In the genomic region with DNA sequence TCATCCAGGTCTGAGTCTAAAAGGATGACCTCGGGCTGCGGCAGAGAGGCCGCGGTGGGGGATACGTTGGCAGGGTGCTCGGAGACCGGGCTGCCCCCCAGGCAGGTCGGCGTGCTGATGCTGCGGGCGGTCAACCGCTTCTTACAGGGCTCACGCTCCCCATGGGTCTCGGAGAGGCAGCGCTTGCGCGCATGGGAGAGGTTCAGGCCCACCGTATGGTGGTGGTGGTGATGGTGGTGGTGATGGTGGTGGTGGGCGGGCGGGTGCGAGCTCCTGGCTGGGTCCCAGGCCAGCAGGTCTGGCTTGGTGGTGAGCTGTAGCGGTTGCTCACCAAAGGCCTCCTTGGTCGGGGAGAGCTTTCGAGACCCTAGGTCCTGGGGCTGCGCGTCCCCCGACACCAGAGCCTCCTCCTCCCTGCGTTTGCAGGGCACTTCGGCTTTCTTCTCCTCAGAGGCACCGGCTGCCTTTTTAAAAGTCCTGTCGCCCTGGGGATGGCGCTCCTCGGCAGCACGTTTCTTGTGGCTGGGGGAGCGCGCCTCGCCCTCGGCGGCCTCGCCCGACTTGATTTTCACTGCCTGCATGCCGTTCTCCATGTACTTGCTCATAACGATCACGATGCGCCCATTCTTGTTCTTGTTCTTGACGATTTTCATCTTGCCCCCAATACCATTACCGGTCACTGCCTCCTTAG, we compare ENCODE assay signal across 9 mouse cellular contexts. TPM values are rescaled to one million over a fixed set of nuclear protein-coding genes. Genes with fewer than 3 reads are reported as not detected.
DNase-seq lines count a peak whose midpoint lies in the region; ATAC-seq and TF ChIP-seq lines count a peak whose summit lies in the region.
"Had no signal": no experiment of that assay in that cellular context is flagged by ENCODE, and none has a peak within 500 bp of the region (broad histone marks: within the 10 kb centered on the region; RNA-seq: fewer than 3 reads in every experiment).

No protein-coding gene starts in this region.

- peak overlapping the region; percentile 25; the same call in 1 of the 2 replicates for H3K9ac ChIP-seq in forebrain, postnatal 0 days
- peak overlapping the region; percentile 29 for H3K9ac ChIP-seq in midbrain, embryonic 14.5 days (replicated peaks; ENCODE audit: low read length)

- TF ChIP-seq CTCF in forebrain, postnatal 0 days (IDR thresholded peaks at IDR 0.05; ENCODE audit: low read depth) = no peak

- no peaks in the 10 kb centered on the region for H3K27me3 ChIP-seq in forebrain, postnatal 0 days (ENCODE audit: insufficient read depth, low read length)
- H3K27me3 ChIP-seq in midbrain, embryonic 14.5 days (ENCODE audit: control insufficient read depth, insufficient read depth, low read length) = peaks cover 22% of the 10 kb centered on the region

- H3K4me1 ChIP-seq in forebrain, postnatal 0 days (ENCODE audit: insufficient read depth) = peaks cover 39% of the 10 kb centered on the region
- H3K4me1 ChIP-seq in midbrain, embryonic 14.5 days (ENCODE audit: control insufficient read depth, insufficient read depth, low read length) = peaks cover 69% of the 10 kb centered on the region

- H3K36me3 ChIP-seq in forebrain, postnatal 0 days (ENCODE audit: insufficient read depth) = peaks cover 24% of the 10 kb centered on the region
- H3K36me3 ChIP-seq in midbrain, embryonic 14.5 days (ENCODE audit: control insufficient read depth, insufficient read depth, low read length) = peaks cover 28% of the 10 kb centered on the region

- H3K4me3 ChIP-seq in forebrain, postnatal 0 days (ENCODE audit: low read depth, low read length) = no peak overlapping the region
- H3K4me3 ChIP-seq in midbrain, embryonic 14.5 days (replicated peaks; ENCODE audit: low read depth, low read length) = peak overlapping the region; percentile 24

- no peaks in the 10 kb centered on the region for H3K9me3 ChIP-seq in forebrain, postnatal 0 days (ENCODE audit: low read length)
- H3K9me3 ChIP-seq in midbrain, embryonic 14.5 days (ENCODE audit: control insufficient read depth, low read length) = no peaks in the 10 kb centered on the region

- 38% methylated on average over 45 of the region's 47 CpGs for WGBS in forebrain, postnatal 0 days
- 22% methylated on average over 47 of the region's 47 CpGs for WGBS in midbrain, embryonic 14.5 days

- DNase-seq in heart, adult 11 months = peak; percentile 92
- no peak for DNase-seq in heart, adult 8-10 months (ENCODE audit: low spot score)
- DNase-seq in adrenal gland, postnatal 14 days = peak; percentile 21
- DNase-seq in forebrain, postnatal 0 days = peak; percentile 18
- peak; percentile 39 for DNase-seq in midbrain, embryonic 14.5 days
- no peak for DNase-seq in right cerebral cortex, adult 18-20 months
- DNase-seq in thymus, postnatal 0 days (ENCODE audit: low spot score) = no peak
- DNase-seq in lung, postnatal 10 days = no peak
- DNase-seq: gastrocnemius, postnatal 25 days had no signal

- no peak for ATAC-seq in forebrain, postnatal 0 days
- no peak for ATAC-seq in midbrain, embryonic 14.5 days (ENCODE audit: low FRiP score, low TSS enrichment)

- H3K27ac ChIP-seq in forebrain, postnatal 0 days (ENCODE audit: low read depth, low read length) = no peak overlapping the region
- H3K27ac ChIP-seq in midbrain, embryonic 14.5 days (replicated peaks; ENCODE audit: low read depth, low read length) = no peak overlapping the region

- H3K4me2 ChIP-seq in forebrain, postnatal 0 days (ENCODE audit: low read depth) = peak overlapping the region; percentile 3
- peak overlapping the region; percentile 99 for H3K4me2 ChIP-seq in midbrain, embryonic 14.5 days (ENCODE audit: low read length)

RNA-seq across cellular contexts. Expression of a gene that starts 4.7 kb away (rescaled TPM):
- total RNA-seq in heart, adult 8-10 months (2022) = 10 to 100 TPM in 1 of 4 experiments, 1 to 10 TPM in 3; 5.2 to 12.8 (median 8.4) TPM
- 105 and 156 TPM in 2 replicates for total RNA-seq in adrenal gland, postnatal 14 days (2021)
- total RNA-seq in forebrain, postnatal 0 days (2014; rRNA removed) = 36.1 and 38.6 TPM in 2 replicates
- polyA plus RNA-seq in forebrain, postnatal 0 days (2015; fragmentation: Nextera tagmentation; extraction: Ambion mirVana) = 21.7 and 26.1 TPM in 2 replicates
- polyA plus RNA-seq in midbrain, embryonic 14.5 days (2014; fragmentation: Nextera tagmentation; extraction: Ambion mirVana) = 19.0 and 19.3 TPM in 2 replicates
- polyA plus RNA-seq in thymus, postnatal 0 days (2015; fragmentation: Nextera tagmentation; extraction: Ambion mirVana) = 25.1 and 26.8 TPM in 2 replicates

RNA-seq across cellular contexts. Expression of a gene that starts 40.5 kb away (rescaled TPM):
- total RNA-seq in heart, adult 8-10 months (2022) = 1 to 10 TPM; 3.6 to 4.9 (median 4.6) TPM
- 13.1 and 16.7 TPM in 2 replicates for total RNA-seq in adrenal gland, postnatal 14 days (2021)
- 14.2 and 21.9 TPM in 2 replicates for total RNA-seq in forebrain, postnatal 0 days (2014; rRNA removed)
- polyA plus RNA-seq in forebrain, postnatal 0 days (2015; fragmentation: Nextera tagmentation; extraction: Ambion mirVana) = 5.3 and 8.5 TPM in 2 replicates
- polyA plus RNA-seq in midbrain, embryonic 14.5 days (2014; fragmentation: Nextera tagmentation; extraction: Ambion mirVana) = 11.5 and 12.4 TPM in 2 replicates
- polyA plus RNA-seq in thymus, postnatal 0 days (2015; fragmentation: Nextera tagmentation; extraction: Ambion mirVana) = 10.7 and 12.3 TPM in 2 replicates

RNA-seq across cellular contexts. Expression of a gene that starts 58.5 kb away (rescaled TPM):
- 1 to 10 TPM; 2.0 to 3.9 (median 2.9) TPM for total RNA-seq in heart, adult 8-10 months (2022)
- 7.4 and 7.7 TPM in 2 replicates for total RNA-seq in adrenal gland, postnatal 14 days (2021)
- total RNA-seq in forebrain, postnatal 0 days (2014; rRNA removed) = 9.2 and 15.2 TPM in 2 replicates
- 6.4 TPM in 2 replicates for polyA plus RNA-seq in forebrain, postnatal 0 days (2015; fragmentation: Nextera tagmentation; extraction: Ambion mirVana)
- polyA plus RNA-seq in midbrain, embryonic 14.5 days (2014; fragmentation: Nextera tagmentation; extraction: Ambion mirVana) = 15.6 and 20.7 TPM in 2 replicates
- polyA plus RNA-seq in thymus, postnatal 0 days (2015; fragmentation: Nextera tagmentation; extraction: Ambion mirVana) = 19.5 and 22.3 TPM in 2 replicates

Comparison
In these comparisons a context has a peak if more than half of its experiments do, and no peak if none do; other contexts are left out.
1. DNase-seq: peak in heart, adult 11 months (single experiment), adrenal gland, postnatal 14 days (single experiment), forebrain, postnatal 0 days (single experiment) and midbrain, embryonic 14.5 days (single experiment); none in heart, adult 8-10 months (single experiment), right cerebral cortex, adult 18-20 months (single experiment), thymus, postnatal 0 days (single experiment) and lung, postnatal 10 days (single experiment).